Mouse (Mus musculus): Measurements from ENCODE around the gene Pmp22.

DNA sequence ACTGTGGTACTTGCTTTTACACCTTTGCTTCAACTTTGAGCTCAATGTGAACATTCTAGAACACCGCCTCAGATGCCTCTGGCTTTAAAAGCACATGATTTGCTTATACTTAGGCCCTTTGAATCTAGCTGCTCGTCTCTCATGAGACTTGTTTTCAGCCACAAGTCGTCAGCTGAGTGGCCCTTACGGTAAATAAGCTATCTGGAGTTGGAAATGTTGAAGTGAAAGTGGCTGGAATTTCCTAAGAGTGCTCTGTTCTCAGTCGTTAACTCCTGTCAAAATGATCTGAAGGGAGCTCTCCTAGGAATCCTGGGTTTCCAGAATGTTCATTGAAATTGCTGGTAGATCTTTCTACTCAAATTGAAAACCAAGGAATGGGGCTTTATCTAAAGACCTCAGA lies 23.1 kb downstream of the Pmp22 start:
- TF ChIP-seq GATA1 (IDR thresholded peaks at IDR 0.05; ENCODE audit: borderline replicate concordance, low read length) (no peak), CTCF (IDR thresholded peaks at IDR 0.05; ENCODE audit: low read depth, low read length) (no peak), GATA2 (IDR thresholded peaks at IDR 0.05; ENCODE audit: borderline replicate concordance, low read depth, low read length) (no peak), TAL1 (conservative IDR thresholded peaks at IDR 0.05; ENCODE audit: low read depth, low read length) (no peak)

All from G1E (cell line).